Mouse (Mus musculus) embryonic stem cell, embryonic (primary cell): ENCODE measurements at regions not wholly inside any gene's neighbourhood (a gene's known extent, or its start where the extent isn't known, plus 50 kb on each side); places are given as distances from the start of the nearest gene placed in this dataset.
"Not testable (repeated sequence)": the region's sequence is repeated elsewhere in the genome, so short reads cannot be mapped to it uniquely, and the experiment has no call there.

Experiments
- CTCF ChIA-PET, 4 experiments: fragments of 300-600 bp in 2 of 4; fragments of 350-600 bp in 2 of 4; sonication (Branson Sonifier 250); formaldehyde crosslinking; loops; one replicate each; lab custom pipeline; 2022; ENCODE audit warnings: inconsistent platforms in 2 of 4; lab: Charles Lee
- POLR2A ChIA-PET, 4 experiments: fragments of 300-600 bp in 2 of 4; fragments of 350-600 bp in 2 of 4; sonication (Branson Sonifier 250); formaldehyde crosslinking; loops; one replicate each; lab custom pipeline; 2022; ENCODE audit warnings: antibody characterized with exemption in 4 of 4, inconsistent platforms in 1 of 4; lab: Charles Lee

- ChIA-PET POLR2A (no interaction called here), CTCF (no interaction called here)
Measured at GRCm38 (mm10) chr6:60657117-60657911, 172.3 kb downstream of the Snca start.

GRCm38 (mm10) chr6:60646983-60647617, 182.6 kb downstream of the Snca start:
- POLR2A ChIA-PET, result not testable (repeated sequence)
- CTCF ChIA-PET, result interaction anchor here in 2 of 4 experiments (0.6 to 0.7 kb wide), 2 partner anchors 83 to 428 kb away, joined by 3 to 4 read pairs; no protein-coding TSS in a partner anchor

GRCm38 (mm10) chr6:60642251-60642650, 187.4 kb downstream of the Snca start:
- POLR2A ChIA-PET, result interaction anchor here in 1 of 4 experiments (0.6 kb wide), 1 partner anchor 11 kb away, joined by 5 read pairs; no protein-coding TSS in a partner anchor
- CTCF ChIA-PET, result no interaction called here

GRCm38 (mm10) chr6:60616313-60616712, 213.3 kb downstream of the Snca start:
- ChIA-PET POLR2A (no interaction called here), CTCF (no interaction called here)

- ChIA-PET POLR2A (no interaction called here), CTCF (no interaction called here)
Measured at GRCm38 (mm10) chr6:60600201-60600600, 229.5 kb downstream of the Snca start.

GRCm38 (mm10) chr6:60564261-60564660, 265.4 kb downstream of the Snca start:
- ChIA-PET CTCF (interaction anchor here in 2 of 4 experiments (0.8 to 1.6 kb wide), 3 partner anchors 83 to 405 kb away, joined by 4 to 5 read pairs (median 4); no protein-coding TSS in a partner anchor), POLR2A (no interaction called here)

GRCm38 (mm10) chr6:60555590-60556235, 273.9 kb downstream of the Snca start:
- CTCF ChIA-PET, result no interaction called here
- POLR2A ChIA-PET, result interaction anchor here in 1 of 4 experiments (0.9 kb wide), 1 partner anchor 438 kb away, joined by 3 read pairs; no protein-coding TSS in a partner anchor
